Mouse (Mus musculus) regulatory T cell (primary cell): ENCODE measurements around the gene Blm.

Experiments
- in situ Hi-C: fragments of 300-600 bp; cut with MboI, MseI; formaldehyde crosslinking; loops from one replicate; pipeline ENCODE4 v1.15.1; 2025; ENCODE audit warnings: high pct_unique_total_duplicates

The Blm gene

GRCm38 (mm10) chr7:80535009-80535744 is at the start of gene Blm:
TSS of gene Blm (minus strand) at chr7:80535119.
- in situ Hi-C loops, result no loop called here

GRCm38 (mm10) chr7:80583981-80584380 is 49.1 kb upstream of the Blm start:
- in situ Hi-C loops, result loop anchor here (5.0 kb wide), 1 partner anchor 197 kb away; the partner anchor contains the start of gene Fes

GRCm38 (mm10) chr7:80582821-80583451 is 48.0 kb upstream of the Blm start:
- in situ Hi-C loops, result loop anchor here (5.0 kb wide), 1 partner anchor 196 kb away; the partner anchor contains the start of gene Fes

DNA sequence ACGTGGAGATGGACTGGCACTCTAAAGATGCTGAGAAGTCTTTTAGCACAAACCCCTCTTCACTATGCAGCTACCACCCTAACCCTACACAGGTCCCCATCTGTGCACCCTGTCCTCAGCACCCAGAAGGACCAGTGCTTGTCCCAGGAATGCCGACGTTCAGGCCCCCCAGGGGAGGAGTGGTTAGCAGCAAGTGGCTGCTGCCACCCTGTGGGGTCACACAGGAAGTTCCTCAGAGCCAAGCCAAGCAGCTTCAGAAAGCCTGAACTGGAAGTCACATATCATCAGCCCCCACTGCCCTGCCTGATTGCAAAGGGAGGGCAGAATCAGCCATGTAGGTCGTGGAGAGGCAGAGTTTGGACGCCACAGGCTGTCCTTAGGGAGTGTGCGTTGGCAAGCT is 45.4 kb upstream of the Blm start:
- in situ Hi-C loops, result loop anchor here (5.0 kb wide), 1 partner anchor 193 kb away; the partner anchor contains the start of gene Fes

DNA sequence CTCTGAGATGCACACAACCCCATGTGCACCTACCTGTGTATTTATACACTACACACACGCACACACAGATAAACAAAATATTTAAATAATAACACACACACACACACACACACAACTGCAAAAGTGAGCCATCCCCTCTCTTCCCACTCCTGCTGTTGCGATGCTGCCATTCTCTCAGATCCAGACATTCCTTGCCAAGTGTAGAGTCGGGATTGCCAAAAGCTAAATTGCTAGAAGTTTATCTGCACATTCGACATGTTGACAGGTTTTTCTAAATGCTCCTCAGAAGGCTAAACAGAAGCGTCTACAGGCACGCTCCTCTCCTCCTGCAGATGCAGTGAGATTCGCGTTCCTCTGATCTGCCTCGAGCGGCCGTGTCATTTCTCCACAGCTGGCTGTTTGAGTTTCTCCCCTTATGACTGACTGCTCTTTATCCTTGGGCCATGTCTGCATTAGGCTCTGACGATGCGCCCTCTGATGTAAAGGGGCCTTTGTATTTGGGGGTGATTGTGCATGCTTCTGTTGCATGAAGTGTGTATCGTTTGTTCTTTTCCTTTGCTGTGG is 42.6 kb upstream of the Blm start:
- in situ Hi-C loops, result loop anchor here (5.0 kb wide), 1 partner anchor 90 kb away; no protein-coding TSS in a partner anchor

DNA sequence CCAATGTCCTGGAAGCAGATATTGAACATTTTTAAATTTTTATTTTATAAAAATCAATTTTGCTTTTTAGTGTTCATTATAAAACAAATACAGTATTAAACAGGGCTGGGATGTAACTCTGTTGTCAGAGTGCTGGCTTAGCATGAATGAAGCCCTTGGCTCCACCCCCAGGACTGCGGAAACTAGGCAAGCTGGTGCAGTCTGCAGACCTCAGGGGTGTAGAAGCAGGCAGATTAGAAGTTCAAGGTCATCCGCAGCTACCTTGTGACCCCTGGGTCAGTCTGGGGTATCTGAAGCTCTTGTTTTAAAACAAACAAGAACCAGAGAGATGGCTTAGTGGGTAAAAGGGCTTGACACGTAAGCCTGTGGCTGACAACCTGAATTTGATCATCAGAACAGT is 41.7 kb upstream of the Blm start:
- in situ Hi-C loops, result loop anchor here (5.0 kb wide), 1 partner anchor 89 kb away; no protein-coding TSS in a partner anchor

DNA sequence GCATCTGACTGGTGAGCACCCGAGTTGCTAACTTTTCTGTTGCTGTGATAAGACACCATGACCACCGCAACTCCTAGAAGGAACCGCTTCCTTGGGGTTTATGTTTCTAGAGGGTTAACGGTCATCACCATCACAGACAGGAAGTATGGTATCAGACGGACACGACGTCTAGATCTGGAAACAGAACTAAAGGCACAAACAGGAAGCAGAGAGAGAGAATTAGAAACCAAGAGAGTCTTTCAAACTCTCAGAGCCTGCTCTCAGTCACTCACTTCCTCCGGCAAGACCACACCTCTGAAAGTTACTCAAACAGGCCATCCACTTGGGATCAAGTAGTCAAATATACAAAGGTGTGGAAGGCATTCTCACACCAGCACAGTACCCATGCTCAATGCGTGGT is 40.8 kb upstream of the Blm start:
- in situ Hi-C loops, result loop anchor here (5.0 kb wide), 1 partner anchor 88 kb away; no protein-coding TSS in a partner anchor

GRCm38 (mm10) chr7:80573076-80573475 is 38.2 kb upstream of the Blm start:
- in situ Hi-C loops, result no loop called here

DNA sequence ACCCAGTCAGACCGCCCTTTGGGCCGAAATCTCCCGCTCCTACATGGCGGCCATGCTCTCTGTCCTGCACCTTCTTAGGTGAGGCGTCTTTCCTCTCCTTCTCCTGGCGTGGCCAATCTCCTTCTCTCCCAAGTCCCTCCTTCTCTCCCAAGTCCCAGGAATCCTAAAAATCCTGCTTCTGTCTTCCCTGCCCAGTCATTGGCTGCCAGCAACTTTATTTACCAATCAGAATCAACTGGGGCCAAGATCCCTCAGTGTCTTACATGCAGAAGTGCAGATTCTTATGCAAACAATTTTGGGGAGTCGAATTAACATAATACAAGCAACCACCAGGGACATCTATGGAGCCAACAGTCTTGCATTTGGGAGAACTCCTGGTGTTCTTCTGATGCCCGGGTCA is 33.1 kb upstream of the Blm start:
- in situ Hi-C loops, result no loop called here

DNA sequence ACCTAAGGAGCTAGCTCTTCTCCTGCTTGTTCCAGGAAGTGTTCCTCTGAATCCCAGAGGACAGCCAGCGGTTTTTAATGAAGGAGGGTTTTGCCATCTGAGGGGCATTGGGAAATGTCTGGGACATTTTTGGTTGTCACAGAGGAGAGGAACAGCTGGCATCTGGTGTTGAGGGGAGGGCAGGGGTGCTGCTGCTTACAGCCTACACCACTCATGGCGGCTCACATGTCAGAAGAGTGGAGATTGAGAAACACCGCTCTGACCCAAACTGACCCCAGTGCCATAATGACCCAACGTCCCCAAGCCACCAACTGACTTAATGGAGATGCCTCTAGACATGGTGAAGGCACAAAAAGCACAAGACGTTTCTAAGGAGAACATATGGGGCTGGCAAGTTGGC is 27.0 kb upstream of the Blm start:
- in situ Hi-C loops, result no loop called here

- in situ Hi-C loops, result no loop called here
Observed at GRCm38 (mm10) chr7:80561271-80561670, 26.4 kb upstream of the Blm start.

DNA sequence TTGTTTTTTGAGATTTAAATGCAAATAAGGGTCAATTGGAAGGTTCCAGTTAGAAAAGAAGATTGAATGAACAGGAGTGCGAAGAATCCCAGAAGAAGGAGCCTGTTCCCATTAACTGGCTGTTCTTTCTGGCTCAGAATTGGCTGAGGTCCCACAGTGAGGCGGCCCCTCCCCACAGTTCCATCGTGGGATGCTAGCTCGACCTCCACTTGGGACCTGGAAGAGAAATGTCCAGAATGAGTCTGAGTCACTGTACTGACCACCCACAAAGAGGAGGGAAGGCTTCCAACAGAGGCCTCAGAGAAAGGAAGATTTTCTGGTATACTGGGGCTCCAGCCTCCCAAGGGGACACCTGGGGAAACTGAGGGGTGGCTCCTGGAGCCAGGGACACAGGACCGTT is 23.7 kb upstream of the Blm start:
- in situ Hi-C loops, result loop anchor here (10.0 kb wide), 1 partner anchor 1346 kb away; no protein-coding TSS in a partner anchor

- in situ Hi-C loops, result loop anchor here (10.0 kb wide), 1 partner anchor 1347 kb away; no protein-coding TSS in a partner anchor
Observed at GRCm38 (mm10) chr7:80558101-80558500, 23.2 kb upstream of the Blm start.

DNA sequence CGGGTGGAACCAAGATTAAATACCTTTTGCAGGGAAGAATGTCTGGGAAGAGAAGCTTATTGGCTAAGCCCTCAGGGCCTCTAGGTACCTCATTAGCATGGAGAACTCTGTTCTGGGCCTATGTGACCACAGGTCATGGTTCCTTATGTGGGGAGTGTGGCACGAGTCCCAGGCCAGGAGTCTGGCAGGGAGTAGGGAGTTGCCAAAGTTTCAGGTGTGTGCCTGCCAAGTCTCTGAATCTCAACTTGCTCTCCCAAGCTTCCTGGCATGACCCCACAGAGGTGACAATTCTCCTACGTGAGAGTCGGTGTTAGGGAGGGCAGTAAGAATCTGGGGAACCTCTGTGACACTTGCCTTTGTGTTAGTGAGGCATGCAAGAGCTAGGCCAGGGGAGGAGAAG is 22.2 kb upstream of the Blm start:
- in situ Hi-C loops, result loop anchor here (10.0 kb wide), 1 partner anchor 1348 kb away; no protein-coding TSS in a partner anchor

GRCm38 (mm10) chr7:80556166-80556565 is 21.2 kb upstream of the Blm start:
- in situ Hi-C loops, result loop anchor here (10.0 kb wide), 1 partner anchor 1349 kb away; no protein-coding TSS in a partner anchor

GRCm38 (mm10) chr7:80555146-80555545 is 20.2 kb upstream of the Blm start:
- in situ Hi-C loops, result loop anchor here (10.0 kb wide), 1 partner anchor 1350 kb away; no protein-coding TSS in a partner anchor

DNA sequence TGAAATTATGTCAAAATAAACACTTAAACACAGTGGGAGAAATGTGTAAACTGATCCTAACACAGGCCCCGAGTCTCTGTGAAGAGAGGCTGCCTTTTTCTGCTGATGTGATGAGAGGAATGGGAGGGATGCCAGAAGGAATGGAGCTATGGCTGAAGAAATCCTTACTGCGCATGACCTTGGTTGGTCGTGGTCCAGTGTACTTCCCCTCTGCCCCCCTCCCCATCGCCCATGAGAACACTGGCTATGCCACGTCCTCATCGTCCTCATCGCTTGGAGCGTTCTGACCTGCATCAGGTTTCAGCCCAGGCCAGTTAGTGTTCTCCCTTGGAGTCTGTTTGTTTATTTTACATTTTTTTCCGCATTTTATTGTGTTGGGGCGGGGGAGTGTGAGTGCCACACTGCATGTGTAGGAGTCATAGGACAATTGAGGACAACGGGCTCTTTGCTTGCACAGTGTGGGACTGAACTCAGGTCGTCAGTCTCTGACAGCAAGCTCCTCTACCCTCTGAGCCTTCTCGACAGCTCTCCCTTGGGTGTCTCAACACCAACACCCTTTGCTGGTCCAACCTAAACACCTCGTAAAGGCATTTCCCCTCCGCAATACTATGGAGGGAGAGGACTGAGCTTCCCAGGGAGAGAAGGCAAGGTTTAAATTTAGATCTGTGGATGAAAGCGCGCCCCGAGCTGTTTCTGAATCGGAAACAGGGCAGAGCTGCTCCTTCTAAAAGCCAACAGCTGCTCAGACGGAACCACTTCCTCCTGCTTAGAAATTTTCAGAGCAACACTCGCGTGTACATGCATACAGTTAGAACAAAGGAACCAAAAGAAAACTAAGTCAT is 19.5 kb upstream of the Blm start:
- in situ Hi-C loops, result loop anchor here (10.0 kb wide), 1 partner anchor 1350 kb away; no protein-coding TSS in a partner anchor

GRCm38 (mm10) chr7:80548513-80549260 is 13.8 kb upstream of the Blm start:
- in situ Hi-C loops, result no loop called here

GRCm38 (mm10) chr7:80542139-80542831 is 7.4 kb upstream of the Blm start:
- in situ Hi-C loops, result no loop called here

DNA sequence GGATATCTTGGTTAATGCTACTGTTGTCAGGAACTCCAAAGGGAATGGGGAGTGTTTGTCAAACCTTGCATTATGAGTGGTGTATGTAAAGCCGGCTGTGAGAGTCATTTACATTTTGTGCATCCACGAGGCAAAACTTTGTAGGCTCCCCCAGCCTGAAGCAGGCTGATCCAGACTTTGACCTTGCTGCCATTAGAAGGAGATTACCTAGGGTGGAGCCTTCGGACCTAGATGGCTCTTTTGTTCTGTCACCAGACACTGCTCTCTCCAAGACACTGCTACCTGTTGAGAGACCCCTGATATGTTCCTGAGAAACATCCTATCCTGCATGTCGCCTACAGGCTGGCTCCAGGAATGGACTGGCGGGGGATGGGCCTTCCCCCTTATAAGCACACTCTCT is 4.7 kb upstream of the Blm start:
- in situ Hi-C loops, result no loop called here
